Mouse (Mus musculus) thymus, adult 18-20 months (tissue): ENCODE measurements at regions not wholly inside any gene's neighbourhood (a gene's known extent, or its start where the extent isn't known, plus 50 kb on each side); places are given as distances from the start of the nearest gene placed in this dataset.
A peak's percentile ranks its signal among the peaks of the same experiment; 100 is the strongest.
"Not testable (repeated sequence)": the region's sequence is repeated elsewhere in the genome, so short reads cannot be mapped to it uniquely, and the experiment has no call there.

ENCODE experiments used
- DNase-seq, 2 experiments: peaks; one replicate each; pipeline ENCODE4 v3.0.0; 2022; ENCODE audit warnings: mixed read lengths in 2 of 2

DNA sequence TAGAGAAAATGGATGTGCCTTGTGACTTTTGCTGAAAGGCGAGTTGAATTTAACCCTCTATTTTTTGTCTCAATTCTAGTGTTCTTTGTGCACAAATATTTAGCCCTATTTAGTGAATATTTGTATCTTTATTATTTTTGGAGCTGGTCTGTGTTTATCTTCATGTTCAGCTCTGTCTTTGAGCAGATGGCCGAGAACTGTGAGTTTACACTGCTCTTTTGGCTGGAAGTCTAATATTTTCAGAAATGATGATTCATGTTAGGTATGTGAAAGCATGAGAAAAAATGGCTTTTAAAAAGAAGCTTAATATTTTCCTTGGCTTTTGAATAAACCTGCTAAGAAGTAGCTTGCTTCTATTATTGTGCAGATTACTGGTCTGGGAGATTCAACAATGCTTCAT is 505.4 kb downstream of the Sema5a start:
- no peak for DNase-seq

DNA sequence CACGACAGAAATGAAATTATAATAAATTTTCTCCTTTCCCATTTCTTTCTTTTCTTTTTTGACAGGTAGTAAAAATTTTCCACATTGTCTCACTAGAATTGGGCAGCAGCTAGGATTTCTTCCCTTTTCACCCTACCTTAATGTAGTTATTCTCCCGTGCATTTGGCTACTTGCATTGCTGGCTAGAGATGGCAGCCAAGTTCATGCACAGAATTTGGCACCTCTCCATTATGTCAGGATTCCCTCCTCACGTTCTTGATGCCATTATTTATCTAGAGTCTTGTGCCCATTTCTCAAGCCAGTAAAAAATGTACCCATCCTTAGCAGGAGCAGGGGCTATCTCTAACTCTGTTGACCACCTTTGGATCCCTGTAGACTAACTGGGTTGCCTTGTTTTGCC is 507.4 kb downstream of the Sema5a start:
- no peak for DNase-seq

- no peak for DNase-seq
These were observed 515.5 kb downstream of the Sema5a start for GRCm38 (mm10) chr15:32760141-32760540.

- no peak for DNase-seq
These were observed 521.5 kb downstream of the Sema5a start for GRCm38 (mm10) chr15:32766011-32766701.

DNA sequence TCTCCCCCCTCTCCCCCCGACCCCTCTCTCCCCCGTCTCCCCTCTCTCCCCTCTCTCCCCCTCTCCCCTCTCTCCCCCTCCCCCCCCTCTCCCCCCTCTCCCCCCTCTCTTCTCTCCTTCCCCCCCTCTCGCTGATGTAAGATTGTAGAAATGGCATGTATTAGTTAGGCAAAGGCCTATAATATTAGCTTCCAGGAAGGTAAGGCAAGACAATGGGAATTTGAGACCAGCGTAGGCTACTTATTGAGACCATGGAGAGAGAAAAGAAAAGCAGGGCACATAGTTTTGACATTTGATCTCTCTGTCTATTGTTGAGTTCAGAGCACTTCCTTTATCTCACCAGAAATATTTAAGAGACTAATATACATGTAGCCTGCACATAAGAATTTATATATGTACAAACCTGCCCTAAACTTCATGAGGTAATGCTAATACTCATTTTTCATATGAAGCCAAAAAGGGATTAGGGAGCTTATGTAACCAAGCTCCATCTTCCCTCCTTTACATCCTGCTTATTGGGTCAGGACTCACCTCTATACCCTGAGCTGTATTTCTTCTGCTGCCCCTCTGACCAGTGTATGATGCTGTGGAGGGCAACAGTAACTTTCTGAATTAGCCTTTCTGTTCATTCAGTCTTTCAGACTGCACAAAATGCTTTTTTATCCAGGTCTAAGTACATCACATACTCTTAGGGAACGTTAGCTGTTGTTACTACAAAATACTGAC is 522.3 kb downstream of the Sema5a start:
- DNase-seq, result no peak

DNA sequence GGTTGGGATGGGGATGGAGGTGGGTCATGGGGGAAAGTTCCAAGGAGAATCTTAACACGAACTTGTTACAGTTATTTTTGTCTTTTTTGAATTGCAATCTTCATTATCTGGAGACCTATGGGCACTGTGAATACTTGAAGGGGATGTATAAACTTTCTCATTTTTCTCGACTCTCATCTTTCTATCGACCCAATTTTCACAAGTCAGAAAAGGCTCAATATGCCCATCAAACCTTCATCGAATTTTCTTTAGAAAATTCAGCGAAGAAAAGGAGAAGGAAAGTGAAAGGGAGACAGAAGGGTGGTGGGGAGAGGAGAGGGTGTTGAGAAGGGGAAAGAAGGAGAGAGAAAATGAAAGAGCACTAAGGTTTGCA is 533.6 kb downstream of the Sema5a start:
- not testable (repeated sequence) for DNase-seq

DNA sequence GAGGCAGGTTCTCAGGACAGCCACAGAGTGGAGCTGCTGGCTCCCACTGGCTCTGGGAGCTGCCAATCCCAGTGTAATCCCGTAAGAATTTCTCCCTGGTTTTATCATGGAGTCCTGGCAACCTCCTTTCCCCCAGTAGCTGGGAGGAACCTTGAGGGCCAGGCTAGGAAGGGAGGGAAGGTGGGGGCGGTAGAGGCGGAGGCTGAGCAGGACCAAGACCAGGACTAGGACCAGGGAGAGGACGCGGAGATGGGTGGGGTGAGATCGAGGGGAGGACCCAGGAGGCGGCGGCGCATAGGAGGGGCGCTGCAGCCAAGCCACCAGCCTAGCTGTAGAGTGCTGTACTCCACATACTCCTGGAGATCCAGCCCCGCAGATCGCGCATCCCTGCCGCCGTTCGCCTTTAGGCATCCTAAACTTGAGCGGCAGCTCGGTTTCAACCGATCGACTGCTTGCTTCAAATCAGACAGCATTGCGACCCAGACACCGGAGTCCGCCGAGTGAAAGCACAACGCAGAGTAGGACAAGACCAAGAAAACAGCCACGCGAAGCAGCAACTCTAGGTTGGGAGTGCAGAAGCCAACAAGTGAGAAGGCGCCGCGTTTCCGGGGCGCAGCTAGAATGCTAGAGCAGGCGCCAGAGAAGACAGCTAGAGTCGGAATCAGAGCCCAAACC is 534.1 kb downstream of the Sema5a start:
- DNase-seq, result peak in 1 of 2 experiments; percentile 9

DNA sequence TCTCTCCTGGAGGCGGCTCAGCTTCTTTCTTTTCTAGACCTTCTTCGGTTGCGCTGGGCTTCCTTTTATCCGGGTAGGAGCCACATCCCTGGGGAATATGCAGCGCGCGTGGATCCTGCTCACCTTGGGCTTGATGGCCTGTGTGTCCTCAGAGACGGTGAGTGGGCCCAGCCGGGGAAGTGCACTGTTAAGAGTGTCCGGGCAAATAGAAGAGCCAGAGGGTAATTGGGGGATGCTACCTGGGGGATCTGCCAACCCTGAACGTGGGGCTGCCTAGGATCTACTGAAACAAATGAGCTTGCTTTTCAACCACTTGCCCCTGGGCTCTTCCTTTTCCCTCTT is 534.6 kb downstream of the Sema5a start:
- not testable (repeated sequence) for DNase-seq

GRCm38 (mm10) chr15:32781609-32782008 is 537.0 kb downstream of the Sema5a start:
- not testable (repeated sequence) for DNase-seq

DNA sequence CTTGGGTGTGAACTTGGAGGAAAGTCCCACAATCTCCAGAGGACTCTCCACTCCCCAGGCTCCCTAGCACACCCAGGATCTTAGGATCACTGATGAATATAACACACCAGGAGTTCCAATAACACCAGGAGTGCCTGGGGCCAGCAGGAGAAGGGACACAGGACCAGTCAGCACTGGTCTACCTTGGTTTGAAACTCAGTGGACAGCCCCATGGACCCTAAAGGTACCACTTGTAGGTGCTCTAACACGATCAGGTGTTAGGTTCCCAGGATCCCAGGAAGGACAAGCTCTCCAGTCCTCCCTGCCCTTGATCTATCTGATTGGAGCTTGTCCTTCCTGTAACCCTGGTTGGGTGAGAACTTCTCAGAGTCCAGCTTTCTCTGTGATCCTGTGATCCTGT is 554.6 kb downstream of the Sema5a start:
- no peak for DNase-seq

DNA sequence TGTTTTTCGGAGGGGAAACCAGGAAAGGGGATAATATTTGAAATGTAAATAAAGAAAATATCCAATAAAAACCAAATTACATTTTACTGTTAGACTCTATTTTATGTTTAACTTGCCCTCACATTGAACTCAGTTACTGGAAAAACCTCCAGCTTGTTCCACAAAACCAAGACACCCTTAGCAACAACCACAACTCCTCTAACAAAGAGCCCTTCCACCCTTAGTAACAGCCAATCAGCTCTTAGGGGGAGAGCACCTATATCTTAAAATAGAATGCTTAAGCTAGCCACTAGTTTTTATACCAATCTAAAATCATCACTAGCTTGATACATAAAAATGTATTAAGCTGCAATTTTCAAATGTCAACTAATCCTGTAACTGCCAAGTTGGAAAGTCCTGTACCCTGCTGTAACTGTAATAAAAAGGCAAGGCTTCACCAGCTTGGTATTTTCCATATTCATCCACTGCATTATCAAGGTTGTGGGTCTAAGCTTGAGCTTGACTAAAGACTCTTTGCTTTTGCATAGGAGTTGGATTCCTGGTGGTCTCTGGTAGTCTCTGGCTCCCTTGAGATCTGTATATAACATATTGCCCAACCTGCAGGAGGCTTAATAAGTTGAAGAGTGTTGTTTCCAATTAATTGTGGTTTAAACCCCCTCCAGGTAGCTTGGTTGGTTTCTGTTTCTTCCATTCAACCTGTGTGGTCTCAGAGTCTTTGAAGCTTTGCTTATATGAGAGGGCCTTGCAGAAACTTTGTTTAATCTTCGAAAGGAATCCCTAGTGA is 566.4 kb downstream of the Sema5a start:
- no peak for DNase-seq

- no peak for DNase-seq
These were observed 595.4 kb downstream of the Sema5a start for GRCm38 (mm10) chr15:32839966-32840365.
